Mouse (Mus musculus) left cerebral cortex, adult 2 months (tissue): ENCODE measurements at regions not wholly inside any gene's neighbourhood (a gene's known extent, or its start where the extent isn't known, plus 50 kb on each side); places are given as distances from the start of the nearest gene placed in this dataset.

Experiments used
- DNase-seq, 2 experiments: peaks; one replicate each; pipeline ENCODE4 v3.0.0; 2021 to 2022; ENCODE audit warnings: low spot score in 2 of 2, mixed read lengths in 1 of 2; ENCODE audit errors: extremely low spot score in 1 of 2
- H3K27ac ChIP-seq: fragments of 200-600 bp; 2 replicates; pipeline ENCODE4 v1.8.1; 2022
- H3K4me3 ChIP-seq: fragments of 200-600 bp; 2 replicates; pipeline ENCODE4 v1.8.1; 2022
- CTCF ChIP-seq: fragments of 200-600 bp; IDR thresholded peaks from 2 replicates; pipeline ENCODE4 v1.8.1; 2022; ENCODE audit warnings: antibody characterized with exemption, mild to moderate bottlenecking, moderate library complexity
- intact Hi-C: fragments of 180-260 bp; cut with DNase I; formaldehyde crosslinking; loops from one replicate; pipeline ENCODE4 v1.15.1; 2025

- no peak overlapping the region for H3K4me3 ChIP-seq
- intact Hi-C loops: no loop called here
- no peak overlapping the region for H3K27ac ChIP-seq
- no peak for DNase-seq
- no peak for TF ChIP-seq CTCF
Observed at GRCm38 (mm10) chr7:88941246-88941910, 462.6 kb downstream of the Tmem135 start.

- intact Hi-C loops: no loop called here
- DNase-seq: no peak
- H3K4me3 ChIP-seq: no peak overlapping the region
- no peak for TF ChIP-seq CTCF
- H3K27ac ChIP-seq: no peak overlapping the region
Observed at GRCm38 (mm10) chr7:88940196-88940595, 463.8 kb downstream of the Tmem135 start.

DNA sequence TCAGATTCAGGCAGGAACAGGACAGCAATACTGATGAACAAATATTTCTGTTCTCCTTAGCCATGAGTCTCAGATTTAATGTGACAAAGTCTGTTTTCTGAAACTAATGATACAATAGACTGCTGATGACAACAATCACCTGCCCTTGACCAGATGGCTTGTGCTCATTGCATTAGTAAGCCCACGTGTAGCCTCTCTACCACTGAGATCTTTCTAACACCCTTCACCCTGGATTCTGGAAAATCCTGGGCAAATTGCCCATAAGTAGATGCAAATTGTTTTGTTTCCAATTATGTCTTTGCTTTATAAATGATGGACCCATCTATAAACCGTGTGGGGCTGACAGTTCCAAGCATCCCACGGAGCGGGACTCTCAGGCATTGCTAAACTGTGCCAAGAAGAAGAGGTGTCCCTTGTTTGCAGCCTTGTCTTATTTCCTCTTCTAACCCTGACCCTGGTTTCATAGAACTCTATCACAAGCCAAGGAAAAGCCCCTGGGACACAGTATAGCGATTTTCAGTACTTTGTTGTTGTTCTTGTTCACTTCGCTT is 475.7 kb downstream of the Tmem135 start:
- no peak overlapping the region for H3K27ac ChIP-seq
- intact Hi-C loops: no loop called here
- no peak overlapping the region for H3K4me3 ChIP-seq
- TF ChIP-seq CTCF: no peak
- no peak for DNase-seq
